Mouse (Mus musculus) retina, postnatal 1 day (tissue): ENCODE measurements at regions not wholly inside any gene's neighbourhood (a gene's known extent, or its start where the extent isn't known, plus 50 kb on each side); places are given as distances from the start of the nearest gene placed in this dataset.
A peak's percentile ranks its signal among the peaks of the same experiment; 100 is the strongest.

Experiments used
- DNase-seq: peaks from one replicate; pipeline ENCODE4 v3.0.0-alpha.2; 2012

- DNase-seq = peak; percentile 71
Measured at GRCm38 (mm10) chr16:82335670-82336069, 492.5 kb upstream of the Gm21833 start.

- DNase-seq = peak; percentile 65
Measured at GRCm38 (mm10) chr16:82360070-82360469, 468.1 kb upstream of the Gm21833 start.
